Mouse (Mus musculus) hindlimb bud, embryonic 11.5 days (tissue): ENCODE data around the gene Ablim1.

ENCODE experiments used
- DNase-seq: peaks from one replicate; pipeline ENCODE4 v3.0.0-alpha.2; 2012; ENCODE audit warnings: low read depth, low spot score; ENCODE audit errors: extremely low spot score

The Ablim1 gene

DNA sequence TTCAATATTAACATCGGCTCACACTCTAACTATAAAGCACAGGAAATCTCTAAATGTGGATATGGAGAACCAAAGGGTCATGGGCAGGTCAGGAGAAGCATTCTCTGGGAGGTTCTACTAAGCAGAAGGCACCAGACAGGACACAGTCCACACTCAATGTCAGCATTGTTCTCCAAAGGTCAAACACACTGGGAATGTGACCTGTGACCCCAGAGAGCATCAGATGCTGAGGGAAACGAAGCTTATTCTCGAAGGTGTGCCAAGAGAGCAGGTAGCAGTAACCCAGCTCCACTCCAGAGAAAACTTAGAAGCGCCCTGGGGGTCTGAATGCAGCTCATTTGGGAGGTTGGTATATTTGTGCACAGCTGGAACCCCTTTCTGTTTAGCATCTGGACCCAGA, 233.2 kb downstream of the Ablim1 start:
- no peak for DNase-seq

DNA sequence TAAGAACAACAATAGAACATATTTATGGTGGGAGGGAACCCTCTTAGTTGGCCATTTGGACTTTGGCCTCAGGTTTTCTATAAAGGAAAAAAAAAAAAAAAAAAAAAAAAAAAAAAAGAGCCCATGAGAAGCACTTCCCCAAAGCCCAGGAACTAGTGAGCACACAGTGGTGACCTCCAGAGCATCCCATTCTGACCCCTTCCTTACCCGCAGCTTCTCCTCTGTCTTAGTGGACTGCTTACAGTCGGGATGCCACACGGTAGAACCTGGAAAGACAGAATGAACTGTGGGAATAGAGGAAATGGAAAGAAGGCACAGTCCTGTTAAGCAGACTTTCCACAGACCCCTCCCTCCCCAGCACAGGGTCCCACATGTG, 235.1 kb downstream of the Ablim1 start:
- DNase-seq, result no peak

GRCm38 (mm10) chr19:57078867-57079605, 235.7 kb downstream of the Ablim1 start:
- DNase-seq, result no peak

DNA sequence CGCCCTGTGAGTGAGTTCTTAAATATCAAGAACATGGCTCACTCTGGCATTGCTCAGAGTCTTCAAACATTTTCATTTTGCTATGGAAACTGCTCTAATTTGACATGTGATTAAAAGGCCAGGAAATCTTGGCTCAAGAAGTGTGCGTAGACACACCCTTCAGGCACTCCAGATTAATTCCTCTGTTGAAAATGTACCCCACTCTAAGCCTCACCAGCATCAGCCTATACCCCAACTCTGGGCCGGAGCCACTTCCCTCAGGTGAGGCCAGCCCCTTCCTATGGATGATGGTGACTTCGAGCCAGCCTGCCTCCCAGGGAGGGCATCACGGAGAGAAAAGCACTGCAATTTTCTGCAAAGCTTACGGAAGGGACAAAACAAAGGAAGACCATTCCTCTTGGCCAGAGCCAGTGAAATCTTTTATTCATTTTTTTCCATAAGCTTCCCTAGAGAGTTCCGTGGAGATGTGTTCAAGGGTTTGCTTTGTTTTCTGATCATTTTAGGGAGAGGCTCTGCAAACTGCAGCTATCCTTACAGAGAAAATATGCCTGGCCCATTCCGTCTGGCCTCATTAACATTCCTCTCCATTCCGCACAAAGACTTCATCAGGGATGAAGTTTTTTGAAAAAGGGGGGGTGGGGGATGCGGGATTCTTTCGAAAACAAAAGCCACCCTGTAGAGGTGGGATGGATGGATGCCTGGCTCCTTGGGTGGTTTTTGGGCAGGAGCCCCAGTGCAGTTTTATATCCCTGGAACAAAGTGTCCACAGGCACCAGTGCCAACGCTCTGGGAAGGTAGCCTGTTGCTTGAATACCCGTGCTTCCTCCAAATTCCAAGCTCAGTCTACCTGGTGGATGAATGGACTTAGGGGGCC, 236.7 kb downstream of the Ablim1 start:
- no peak for DNase-seq

DNA sequence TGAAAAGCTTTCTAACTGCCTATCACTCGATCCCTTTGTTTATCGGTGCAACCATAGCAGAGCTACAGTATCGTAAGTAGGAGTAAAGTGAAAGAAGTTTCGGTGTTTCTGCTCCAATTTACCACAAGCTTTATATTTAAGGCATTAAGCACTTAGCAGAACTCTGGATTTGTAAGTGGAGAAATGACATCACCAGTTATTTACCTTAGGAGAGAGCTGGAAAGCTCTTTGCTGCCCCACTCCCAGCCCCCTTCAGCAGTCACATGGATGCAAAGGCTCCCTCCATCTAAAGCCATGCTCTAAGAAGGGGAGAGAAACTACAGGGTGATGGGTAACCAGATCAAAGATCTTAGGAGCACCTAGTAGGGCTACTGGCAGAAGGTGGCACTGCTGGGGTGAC, 241.3 kb downstream of the Ablim1 start:
- no peak for DNase-seq

DNA sequence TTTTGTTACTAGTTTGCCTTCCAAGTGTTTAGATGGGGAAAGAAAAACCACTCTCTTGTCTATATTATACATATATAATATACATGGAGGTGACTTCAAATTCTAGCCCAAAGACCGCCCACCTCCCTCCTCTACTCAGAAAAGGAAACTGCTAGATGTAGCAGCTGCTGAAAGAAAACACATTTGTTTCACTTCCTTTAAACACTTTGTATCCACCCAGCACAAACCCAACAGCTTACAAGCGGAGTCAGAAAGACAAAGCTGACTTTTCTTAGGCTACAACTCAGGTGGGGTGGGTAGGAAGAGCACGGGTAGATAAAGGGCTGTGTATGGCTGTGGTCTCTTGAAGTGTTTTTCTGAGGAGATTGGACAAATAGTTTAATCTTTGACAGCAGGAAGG, 242.0 kb downstream of the Ablim1 start:
- no peak for DNase-seq

GRCm38 (mm10) chr19:57067108-57067613, 247.6 kb downstream of the Ablim1 start:
- no peak for DNase-seq

DNA sequence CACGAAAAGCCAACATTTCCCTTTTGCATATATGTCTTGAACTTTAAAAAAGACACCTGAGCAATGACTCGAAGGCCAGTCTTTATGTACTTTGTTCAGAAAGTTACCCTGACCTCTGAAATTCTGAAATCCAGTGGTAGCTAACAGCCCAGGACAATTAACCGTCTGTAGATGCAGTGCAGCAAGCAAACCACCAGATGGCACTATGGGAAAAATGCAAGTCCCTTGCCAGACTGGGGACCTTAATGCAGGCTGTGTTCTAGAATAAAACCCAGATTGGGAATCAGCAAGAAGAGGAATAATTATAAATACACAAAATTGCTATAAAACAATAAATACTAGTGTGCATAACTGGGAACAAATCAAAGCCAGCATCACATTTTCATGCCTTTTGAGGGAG, 248.4 kb downstream of the Ablim1 start:
- peak; percentile 64 for DNase-seq

DNA sequence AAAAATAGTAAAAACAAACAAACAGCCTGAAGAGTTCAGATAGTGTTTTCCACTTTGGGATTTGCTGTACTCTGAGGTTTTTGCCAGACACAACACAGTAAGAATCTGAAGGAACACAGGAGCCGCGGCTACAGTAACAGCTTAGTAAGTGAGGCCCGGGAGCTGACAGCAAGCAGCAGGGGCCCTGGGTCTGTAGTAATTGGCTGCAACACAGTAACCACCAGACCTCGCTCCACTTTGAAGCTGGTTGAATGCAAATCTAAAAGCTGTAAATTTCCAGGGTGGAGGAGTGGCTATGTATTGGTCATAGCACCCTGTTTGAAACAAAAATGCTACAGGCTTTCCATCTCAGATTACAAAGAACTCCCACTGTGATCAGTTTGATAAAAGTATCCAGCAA, 252.0 kb downstream of the Ablim1 start:
- no peak for DNase-seq

GRCm38 (mm10) chr19:57059018-57059580, 255.6 kb downstream of the Ablim1 start:
- DNase-seq, result no peak

- no peak for DNase-seq
Measured at GRCm38 (mm10) chr19:57057568-57057967, 257.2 kb downstream of the Ablim1 start.

- no peak for DNase-seq
Measured at GRCm38 (mm10) chr19:57055215-57056120, 259.3 kb downstream of the Ablim1 start.

DNA sequence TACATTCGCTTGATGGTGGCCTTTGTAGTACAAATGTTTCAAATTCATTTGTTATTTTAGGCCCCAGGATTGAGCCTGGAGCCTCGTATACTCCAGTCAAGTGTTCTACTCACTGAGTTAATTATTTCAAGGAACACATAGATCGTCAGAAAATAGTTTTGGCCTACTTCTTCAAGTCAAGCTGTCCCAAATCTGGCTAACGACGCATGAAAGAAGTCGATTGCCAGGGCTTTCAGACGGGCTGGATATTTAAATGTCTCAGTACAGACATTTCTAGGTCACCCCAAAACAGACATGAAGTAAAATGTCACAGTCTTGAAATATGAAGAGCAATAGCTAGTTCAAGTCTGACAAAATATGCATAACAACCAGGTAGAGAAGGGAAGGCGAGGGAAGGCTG, 261.8 kb downstream of the Ablim1 start:
- DNase-seq, result no peak

DNA sequence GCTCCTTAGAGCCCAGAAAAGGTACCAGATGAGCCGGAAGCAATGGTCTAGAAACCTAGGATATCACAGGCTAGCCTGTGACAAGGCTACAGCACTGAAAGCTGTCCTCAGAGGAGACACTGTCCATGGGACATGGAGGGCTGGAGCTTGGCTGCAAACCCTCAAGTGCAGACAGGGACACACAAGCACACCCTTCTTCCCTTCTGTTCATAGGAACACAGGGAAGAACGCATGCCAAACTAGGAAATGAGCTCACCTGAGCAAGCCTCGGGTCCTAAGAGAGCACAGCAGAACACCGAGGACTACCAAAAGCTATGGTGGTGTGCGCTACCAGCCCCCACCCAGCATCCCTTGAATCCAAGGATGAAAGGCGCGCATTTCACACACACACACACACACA, 262.7 kb downstream of the Ablim1 start:
- DNase-seq, result no peak

- DNase-seq, result no peak
Measured at GRCm38 (mm10) chr19:57049592-57050090, 265.1 kb downstream of the Ablim1 start.

- DNase-seq, result no peak
Measured at GRCm38 (mm10) chr19:57047671-57048320, 266.9 kb downstream of the Ablim1 start.

GRCm38 (mm10) chr19:57039258-57039657, 275.5 kb downstream of the Ablim1 start:
- peak; percentile 10 for DNase-seq

DNA sequence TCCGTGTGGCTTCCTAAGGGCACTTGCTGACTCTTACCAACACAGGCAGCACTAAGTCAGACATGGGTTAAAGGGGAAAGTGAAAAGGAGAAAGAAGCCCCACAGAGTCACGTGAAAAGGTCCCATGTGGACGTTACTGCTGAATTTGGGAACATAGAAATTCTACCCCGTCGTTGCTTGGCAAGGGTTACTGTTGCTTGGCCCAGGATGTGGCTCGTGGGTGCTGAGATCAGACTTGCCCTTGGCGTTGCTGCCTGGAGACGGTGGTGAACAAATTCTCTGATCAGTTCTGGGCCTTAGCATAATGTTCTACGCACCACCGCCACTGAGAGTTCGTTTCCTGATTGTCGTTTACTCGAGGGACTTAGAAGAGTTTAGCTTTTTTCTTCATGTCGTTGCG, 277.9 kb downstream of the Ablim1 start:
- DNase-seq, result no peak

DNA sequence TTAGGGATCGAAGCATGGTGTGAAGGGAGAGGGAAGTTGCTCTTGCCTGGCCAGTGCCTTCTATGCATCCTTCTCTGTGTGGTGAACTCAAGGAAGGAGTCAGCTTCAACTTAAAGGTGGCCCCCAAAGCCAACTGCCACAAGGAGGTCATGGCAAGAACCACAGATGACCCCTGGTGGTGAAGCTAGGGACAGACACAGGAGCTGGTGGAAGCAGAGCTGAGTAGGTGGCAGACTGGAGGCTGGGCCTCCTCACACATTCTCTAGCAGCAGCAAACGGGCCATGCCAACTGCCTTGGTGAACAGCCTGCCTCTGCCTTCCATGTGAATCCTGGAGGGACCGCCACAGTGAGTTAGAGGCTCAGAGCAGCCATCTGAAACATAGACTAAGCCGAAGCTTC, 283.1 kb downstream of the Ablim1 start:
- peak; percentile 37 for DNase-seq

GRCm38 (mm10) chr19:57029461-57029860, 285.3 kb downstream of the Ablim1 start:
- no peak for DNase-seq
